Mouse (Mus musculus) G1E (cell line): Measurements from ENCODE around the gene Dnaaf5. TPM values are rescaled to one million over a fixed set of nuclear protein-coding genes. Genes with fewer than 3 reads are reported as not detected.

ENCODE experiments used
- ATAC-seq: 2 replicates; pipeline ENCODE4 v1.8.0; 2016; ENCODE audit warnings: mild to moderate bottlenecking; ENCODE audit not compliant: insufficient number of reproducible peaks, poor library complexity, low FRiP score, severe bottlenecking; ENCODE audit errors: extremely low read depth
- DNase-seq: peaks from one replicate; pipeline ENCODE4 v3.0.0; 2012; ENCODE audit warnings: low spot score
- H3K27me3 ChIP-seq: 2 replicates; pipeline ENCODE4 v1.6.1; 2012; ENCODE audit warnings: mild to moderate bottlenecking, low read length, inconsistent platforms; ENCODE audit not compliant: insufficient read depth
- H3K36me3 ChIP-seq: replicated peaks from 2 replicates; pipeline ENCODE3; 2012; ENCODE audit warnings: mild to moderate bottlenecking, inconsistent platforms
- H3K4me1 ChIP-seq: 2 replicates; pipeline ENCODE4 v1.6.1; 2012; ENCODE audit warnings: low read depth, low read length, inconsistent platforms, mixed read lengths; ENCODE audit not compliant: insufficient read depth
- H3K4me3 ChIP-seq: 2 replicates; pipeline ENCODE4 v1.5.1; 2012; ENCODE audit warnings: low read depth, mild to moderate bottlenecking, inconsistent platforms, low read length, moderate library complexity, mixed read lengths
- H3K9me3 ChIP-seq: replicated peaks from 2 replicates; pipeline ENCODE4 v1.6.1; 2012; ENCODE audit warnings: inconsistent platforms
- CTCF ChIP-seq: IDR thresholded peaks from 2 replicates; pipeline ENCODE4 v1.5.1; 2012; ENCODE audit warnings: low read depth, low read length, inconsistent platforms, mixed read lengths
- GATA1 ChIP-seq: IDR thresholded peaks from 2 replicates; pipeline ENCODE4 v1.6.1; 2012; ENCODE audit warnings: borderline replicate concordance, low read length, inconsistent platforms, mixed read lengths
- GATA2 ChIP-seq: IDR thresholded peaks from 2 replicates; pipeline ENCODE4 v1.6.1; 2012; ENCODE audit warnings: low read depth, low read length, inconsistent platforms, borderline replicate concordance
- POLR2AphosphoS5 ChIP-seq: IDR thresholded peaks from 2 replicates; pipeline ENCODE4 v1.6.1; 2012; ENCODE audit warnings: low read depth, low read length, inconsistent platforms; ENCODE audit not compliant: insufficient replicate concordance
- TAL1 ChIP-seq: conservative IDR thresholded peaks from 2 replicates; pipeline ENCODE4 v1.6.1; 2012; ENCODE audit warnings: low read depth, low read length, inconsistent platforms, mixed read lengths
- polyA plus RNA-seq: library from polyadenylated mRNA; stranded (reverse); fragments of >175 nt; gene quantifications from 2 replicates; pipeline ENCODE4 v1.2.3, GENCODE M21; 2012
- total RNA-seq, 2 experiments: library from RNA; stranded (forward) in 1 of 2; stranded (reverse) in 1 of 2; fragments of 200-1000 nt in 1 of 2; fragments of >200 nt in 1 of 2; fragmentation: Nextera tagmentation in 1 of 2; gene quantifications; 2 replicates each; pipeline ENCODE4 v1.2.3; 2014 to 2017

The Dnaaf5 gene
- total RNA-seq (2014; fragmentation: Nextera tagmentation) (23.8 and 29.4 TPM in 2 replicates), total RNA-seq (2017) (9.8 and 10.1 TPM in 2 replicates), polyA plus RNA-seq (72.6 and 114 TPM in 2 replicates)

DNA sequence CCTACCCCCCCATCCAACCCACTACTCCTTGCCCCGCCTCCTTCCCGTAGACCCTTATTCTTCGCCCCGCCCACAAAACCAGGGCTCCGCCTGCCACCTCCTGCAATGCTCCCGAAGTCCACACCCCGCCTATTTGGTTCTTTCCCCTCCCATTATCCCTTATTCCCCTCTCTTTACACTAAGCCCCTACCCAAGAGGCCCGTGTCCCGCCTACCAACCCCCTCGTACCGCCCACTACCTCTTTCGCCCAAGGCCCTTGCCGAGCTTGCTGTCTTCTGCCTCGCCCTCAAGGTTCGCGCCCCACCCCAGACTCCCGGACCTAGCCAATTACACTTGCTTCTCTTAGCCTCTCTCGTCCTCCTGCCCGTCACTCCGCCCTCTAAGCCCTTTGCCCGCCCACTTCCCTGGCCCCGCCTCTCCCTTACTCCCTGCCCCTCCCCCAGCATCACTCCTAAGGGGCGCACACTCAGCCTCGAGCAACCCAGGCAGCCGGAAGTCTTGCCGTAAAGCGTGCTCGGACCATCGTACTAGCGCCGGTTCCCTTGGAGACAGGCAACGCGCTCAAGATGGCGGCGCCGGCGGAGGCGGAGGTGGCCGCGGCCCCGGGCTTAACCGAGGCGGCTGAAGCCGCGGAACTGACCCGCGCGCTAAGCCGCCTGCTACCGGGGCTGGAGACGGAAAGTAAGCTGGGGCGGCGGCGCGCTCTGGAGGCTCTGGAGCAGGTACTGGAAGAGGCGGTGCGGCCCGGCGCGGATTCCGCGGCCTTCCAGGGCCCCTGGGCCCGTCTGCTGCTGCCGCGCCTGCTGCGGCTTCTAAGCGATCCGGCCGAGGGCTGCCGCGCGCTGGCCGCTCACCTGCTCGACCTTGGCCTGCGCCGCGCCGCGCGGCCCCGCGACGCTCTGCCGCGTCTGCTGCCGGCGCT lies at the start of gene Dnaaf5, which contains the start of gene Prkar1b:
TSS of gene Dnaaf5 (plus strand) at position 543 of the 922 bp plus-strand sequence.
TSS of gene Prkar1b (minus strand) at position 321 of the 922 bp plus-strand sequence.
- Histone ChIP-seq H3K27me3 (no peaks in the 10 kb centered on the region), H3K9me3 (no peaks in the 10 kb centered on the region), H3K4me3 (peak within 1 kb of the TSS; percentile 92), H3K4me1 (peaks cover 35% of the 10 kb centered on the region), H3K36me3 (peaks cover 46% of the 10 kb centered on the region)
- no peak for TF ChIP-seq GATA1
- TF ChIP-seq CTCF = no peak
- TF ChIP-seq TAL1 = no peak
- TF ChIP-seq GATA2 = no peak
- TF ChIP-seq POLR2AphosphoS5 = no peak
- ATAC-seq = peak; percentile 98
- peak; percentile 97 for DNase-seq

DNA sequence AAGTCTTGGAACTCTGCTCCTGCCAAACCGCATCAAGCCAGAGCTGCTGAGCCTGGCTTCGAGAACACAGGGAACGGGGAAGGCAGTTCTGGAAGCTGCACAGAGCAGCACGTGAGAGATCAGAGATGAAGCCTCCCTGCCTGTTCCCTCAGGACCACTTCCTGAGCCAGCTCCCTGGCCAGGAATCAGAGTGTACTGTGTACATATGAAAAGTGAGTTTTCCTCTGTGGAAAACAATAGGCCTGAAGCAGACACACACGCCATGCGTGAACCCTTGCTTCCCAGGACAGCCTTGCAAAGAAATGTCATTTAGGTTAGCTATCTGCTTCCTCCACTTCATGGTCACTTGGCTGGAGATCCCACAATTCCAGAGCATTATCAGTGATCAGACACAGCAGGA lies 48.2 kb upstream of the Dnaaf5 start:
- no peaks in the 10 kb centered on the region for H3K9me3 ChIP-seq
- no peak overlapping the region for H3K4me3 ChIP-seq
- peaks cover 12% of the 10 kb centered on the region for H3K27me3 ChIP-seq
- H3K36me3 ChIP-seq = no peaks in the 10 kb centered on the region
- H3K4me1 ChIP-seq = no peaks in the 10 kb centered on the region
- ATAC-seq (no peak), DNase-seq (no peak)
- TF ChIP-seq TAL1 = no peak
- no peak for TF ChIP-seq GATA2
- no peak for TF ChIP-seq CTCF
- no peak for TF ChIP-seq POLR2AphosphoS5
- no peak for TF ChIP-seq GATA1

DNA sequence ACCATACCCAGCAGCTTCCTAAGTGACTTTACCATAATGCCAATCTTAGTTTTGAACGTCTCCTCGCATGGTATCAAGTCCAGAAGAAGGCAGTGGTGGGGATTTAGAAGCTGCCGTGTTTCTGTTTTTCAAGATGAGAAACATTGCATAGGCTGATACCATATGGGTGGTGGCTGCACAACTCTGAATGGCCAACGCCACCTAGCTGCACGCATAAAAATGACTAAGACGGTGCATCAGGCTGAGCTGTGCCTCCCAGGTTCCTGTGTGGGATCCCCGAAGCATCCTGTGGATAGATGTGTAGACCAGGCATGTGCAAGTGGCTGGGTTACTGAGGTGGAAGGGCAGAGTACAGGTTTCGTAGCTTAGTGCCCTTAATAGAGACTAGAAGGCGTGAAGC lies 42.2 kb upstream of the Dnaaf5 start:
- Histone ChIP-seq H3K4me1 (no peaks in the 10 kb centered on the region), H3K27me3 (peaks cover 6% of the 10 kb centered on the region), H3K36me3 (no peaks in the 10 kb centered on the region), H3K9me3 (no peaks in the 10 kb centered on the region), H3K4me3 (no peak overlapping the region)
- TF ChIP-seq GATA2 (no peak), GATA1 (no peak), TAL1 (no peak), POLR2AphosphoS5 (no peak), CTCF (no peak)
- DNase-seq (no peak), ATAC-seq (no peak)

DNA sequence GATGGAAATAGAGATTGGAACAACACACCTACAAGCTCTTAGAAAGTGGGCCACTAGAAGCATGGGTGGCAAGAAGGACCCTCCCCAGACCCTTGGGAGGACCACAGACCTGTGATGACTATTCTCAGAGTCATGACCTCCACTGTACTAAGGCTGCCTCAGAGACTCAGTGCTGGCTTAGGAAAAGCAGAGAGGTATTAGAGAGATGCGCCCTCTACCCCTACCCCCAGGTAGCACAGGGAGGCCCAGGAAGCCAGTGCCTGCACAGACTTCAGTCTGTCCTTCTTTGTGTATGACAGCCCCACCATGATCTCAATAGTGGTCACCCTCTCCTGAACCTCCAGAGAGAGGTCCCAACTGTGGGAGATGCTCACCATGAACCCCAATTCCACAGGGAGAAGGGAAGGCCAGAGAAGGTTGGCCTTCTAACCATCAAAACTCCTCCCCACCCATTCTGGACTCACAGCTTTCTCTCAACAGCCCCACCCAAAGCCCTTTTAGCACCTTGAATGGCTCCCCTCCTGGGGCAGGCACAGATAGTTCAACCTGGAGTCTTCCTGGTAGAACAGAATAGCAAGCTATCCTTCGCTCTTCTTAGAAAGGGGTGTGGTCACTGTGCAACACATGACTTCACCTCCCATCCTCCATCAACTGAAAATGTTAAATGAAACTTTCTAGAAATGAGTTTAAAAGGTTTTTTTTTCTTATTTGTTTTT lies 39.7 kb upstream of the Dnaaf5 start:
- TF ChIP-seq CTCF = no peak
- no peak for TF ChIP-seq GATA2
- TF ChIP-seq POLR2AphosphoS5 = no peak
- no peak for TF ChIP-seq TAL1
- H3K27me3 ChIP-seq = peaks cover 16% of the 10 kb centered on the region
- H3K9me3 ChIP-seq = no peaks in the 10 kb centered on the region
- H3K4me3 ChIP-seq = no peak overlapping the region
- H3K36me3 ChIP-seq = no peaks in the 10 kb centered on the region
- no peak for DNase-seq
- ATAC-seq = no peak
- no peaks in the 10 kb centered on the region for H3K4me1 ChIP-seq

DNA sequence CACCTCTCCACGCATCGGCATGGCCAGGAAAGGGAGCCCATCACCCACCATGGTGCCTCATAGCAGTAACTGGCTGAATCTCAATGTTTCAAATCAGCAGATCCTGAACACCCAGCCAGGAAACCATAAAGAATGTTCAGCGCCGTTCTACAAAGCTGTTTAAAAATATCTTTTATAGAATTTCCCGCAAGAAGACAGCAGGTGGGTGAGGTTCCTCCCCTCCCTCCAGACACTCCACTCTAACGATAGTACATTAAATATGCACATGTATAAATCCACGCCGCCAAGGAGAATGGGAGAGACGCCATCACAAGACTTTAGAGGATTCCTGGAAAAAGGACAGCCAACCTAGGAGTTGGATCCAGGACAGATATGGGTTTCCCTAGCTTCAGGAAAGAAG lies 38.0 kb upstream of the Dnaaf5 start:
- TF ChIP-seq TAL1 (no peak), GATA2 (no peak), GATA1 (no peak), POLR2AphosphoS5 (no peak), CTCF (no peak)
- no peaks in the 10 kb centered on the region for H3K9me3 ChIP-seq
- H3K4me1 ChIP-seq = no peaks in the 10 kb centered on the region
- peaks cover 15% of the 10 kb centered on the region for H3K27me3 ChIP-seq
- no peaks in the 10 kb centered on the region for H3K36me3 ChIP-seq
- ATAC-seq (no peak), DNase-seq (no peak)
- no peak overlapping the region for H3K4me3 ChIP-seq

DNA sequence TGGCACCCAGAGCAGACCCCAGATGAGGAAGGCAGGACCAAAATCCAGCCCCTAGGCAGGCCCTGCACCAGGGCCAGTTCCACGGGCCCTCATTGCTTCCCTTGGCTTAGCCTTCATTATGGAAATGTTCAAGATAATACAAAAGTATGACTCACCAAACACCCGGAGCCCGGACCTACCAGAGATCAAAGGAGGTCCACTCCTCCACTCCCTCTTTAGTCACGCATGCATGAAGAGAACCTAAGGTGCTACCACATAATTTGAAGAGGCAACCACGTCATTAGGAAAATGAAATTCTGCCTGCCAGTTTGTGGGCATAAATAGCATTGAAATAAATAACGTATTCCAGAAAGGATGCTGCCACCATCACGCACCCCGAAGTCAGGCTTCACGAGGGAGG lies 37.6 kb upstream of the Dnaaf5 start:
- H3K4me1 ChIP-seq = no peaks in the 10 kb centered on the region
- H3K27me3 ChIP-seq = peaks cover 18% of the 10 kb centered on the region
- H3K9me3 ChIP-seq = no peaks in the 10 kb centered on the region
- DNase-seq = no peak
- H3K36me3 ChIP-seq = no peaks in the 10 kb centered on the region
- TF ChIP-seq TAL1 = no peak
- TF ChIP-seq CTCF = no peak
- no peak for TF ChIP-seq POLR2AphosphoS5
- TF ChIP-seq GATA1 = no peak
- no peak for TF ChIP-seq GATA2
- H3K4me3 ChIP-seq = no peak overlapping the region
- no peak for ATAC-seq
